In the genomic region with DNA sequence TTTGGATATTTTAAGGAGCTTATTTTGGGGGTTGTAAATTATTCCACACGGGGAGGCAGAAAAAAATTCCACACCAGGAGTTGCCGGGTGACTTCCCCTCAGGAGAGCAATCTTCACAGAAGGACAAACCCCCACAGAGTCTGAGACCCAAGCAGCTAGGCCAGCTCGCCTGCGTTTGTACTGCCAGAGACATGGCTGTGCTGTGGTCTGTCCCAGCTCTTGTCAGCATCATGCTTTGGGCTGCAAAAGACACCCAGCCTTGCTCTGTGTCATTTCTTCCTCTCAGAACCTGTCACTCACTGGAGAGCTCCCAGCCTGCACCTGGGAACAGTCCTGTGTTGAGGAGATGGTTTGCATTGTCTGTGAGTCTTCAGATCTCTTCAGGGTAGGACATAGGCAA, we compare ENCODE assay signal across 15 mouse cellular contexts.
A peak's percentile ranks its signal among the peaks of the same experiment; 100 is the strongest.
DNase-seq lines count a peak whose midpoint lies in the region; ATAC-seq lines count a peak whose summit lies in the region.
"Had no signal": no experiment of that assay in that cellular context is flagged by ENCODE, and none has a peak within 500 bp of the region (broad histone marks: within the 10 kb centered on the region; RNA-seq: fewer than 3 reads in every experiment).

No protein-coding gene starts in this region.

- no peak overlapping the region for H3K4me3 ChIP-seq in midbrain, embryonic 12.5 days
- H3K4me3 ChIP-seq in midbrain, embryonic 11.5 days (ENCODE audit: low read depth, low read length), result no peak overlapping the region
- no peak overlapping the region for H3K4me3 ChIP-seq in forebrain, embryonic 13.5 days
- H3K4me3 ChIP-seq in neural tube, embryonic 14.5 days (ENCODE audit: low read depth, low read length), result no peak overlapping the region
- H3K4me3 ChIP-seq: kidney, embryonic 15.5 days; limb, embryonic 13.5 days had no signal

- no peak overlapping the region for H3K4me2 ChIP-seq in midbrain, embryonic 12.5 days (replicated peaks)
- no peak overlapping the region for H3K4me2 ChIP-seq in midbrain, embryonic 11.5 days
- H3K4me2 ChIP-seq in forebrain, embryonic 13.5 days, result 0 out of 2 replicates have a peak overlapping the region, but pooled peaks have one; percentile 10
- H3K4me2 ChIP-seq in neural tube, embryonic 14.5 days (ENCODE audit: low read depth, low read length), result no peak overlapping the region
- H3K4me2 ChIP-seq: kidney, embryonic 15.5 days; limb, embryonic 13.5 days had no signal

- peaks cover 4% of the 10 kb centered on the region for H3K4me1 ChIP-seq in midbrain, embryonic 12.5 days
- no peaks in the 10 kb centered on the region for H3K4me1 ChIP-seq in midbrain, embryonic 11.5 days (ENCODE audit: control insufficient read depth, insufficient read depth, low read length)
- H3K4me1 ChIP-seq in forebrain, embryonic 13.5 days, result peaks cover 18% of the 10 kb centered on the region
- no peaks in the 10 kb centered on the region for H3K4me1 ChIP-seq in neural tube, embryonic 14.5 days (ENCODE audit: control insufficient read depth, insufficient read depth, low read length)
- H3K4me1 ChIP-seq: kidney, embryonic 15.5 days had no signal

- H3K9me3 ChIP-seq in midbrain, embryonic 12.5 days, result no peaks in the 10 kb centered on the region
- no peaks in the 10 kb centered on the region for H3K9me3 ChIP-seq in midbrain, embryonic 11.5 days (ENCODE audit: control insufficient read depth, low read length)
- no peaks in the 10 kb centered on the region for H3K9me3 ChIP-seq in forebrain, embryonic 13.5 days (replicated peaks)
- H3K9me3 ChIP-seq in neural tube, embryonic 14.5 days (ENCODE audit: control insufficient read depth, low read length), result no peaks in the 10 kb centered on the region
- H3K9me3 ChIP-seq: kidney, embryonic 15.5 days; limb, embryonic 13.5 days had no signal

- H3K27ac ChIP-seq in midbrain, embryonic 12.5 days (replicated peaks), result no peak overlapping the region
- no peak overlapping the region for H3K27ac ChIP-seq in midbrain, embryonic 11.5 days (ENCODE audit: low read depth, low read length)
- H3K27ac ChIP-seq in forebrain, embryonic 13.5 days, result peak overlapping the region; percentile 78
- H3K27ac ChIP-seq in neural tube, embryonic 14.5 days (ENCODE audit: low read depth, low read length), result peak overlapping the region; percentile 60; the same call in 1 of the 2 replicates
- H3K27ac ChIP-seq: kidney, embryonic 15.5 days; limb, embryonic 13.5 days had no signal

- H3K36me3 ChIP-seq in midbrain, embryonic 12.5 days, result no peaks in the 10 kb centered on the region
- no peaks in the 10 kb centered on the region for H3K36me3 ChIP-seq in midbrain, embryonic 11.5 days (ENCODE audit: control insufficient read depth, insufficient read depth, low read length)
- H3K36me3 ChIP-seq in forebrain, embryonic 13.5 days (ENCODE audit: poor library complexity, severe bottlenecking), result no peaks in the 10 kb centered on the region
- no peaks in the 10 kb centered on the region for H3K36me3 ChIP-seq in neural tube, embryonic 14.5 days (ENCODE audit: control insufficient read depth, insufficient read depth, low read length)
- H3K36me3 ChIP-seq: kidney, embryonic 15.5 days; limb, embryonic 13.5 days had no signal

- WGBS in midbrain, embryonic 12.5 days, result 56% methylated on average over 4 of the region's 4 CpGs
- 47% methylated on average over 4 of the region's 4 CpGs for WGBS in midbrain, embryonic 11.5 days
- 21% methylated on average over 4 of the region's 4 CpGs for WGBS in forebrain, embryonic 13.5 days
- 37% methylated on average over 4 of the region's 4 CpGs for WGBS in neural tube, embryonic 14.5 days

- no peaks in the 10 kb centered on the region for H3K27me3 ChIP-seq in midbrain, embryonic 12.5 days
- H3K27me3 ChIP-seq in midbrain, embryonic 11.5 days (ENCODE audit: control insufficient read depth, insufficient read depth, low read length), result no peaks in the 10 kb centered on the region
- no peaks in the 10 kb centered on the region for H3K27me3 ChIP-seq in forebrain, embryonic 13.5 days
- no peaks in the 10 kb centered on the region for H3K27me3 ChIP-seq in neural tube, embryonic 14.5 days (ENCODE audit: control insufficient read depth, insufficient read depth, low read length)
- H3K27me3 ChIP-seq: kidney, embryonic 15.5 days; limb, embryonic 13.5 days had no signal

- no peak overlapping the region for H3K9ac ChIP-seq in midbrain, embryonic 12.5 days (replicated peaks)
- H3K9ac ChIP-seq in midbrain, embryonic 11.5 days (ENCODE audit: low read length), result no peak overlapping the region
- no peak overlapping the region for H3K9ac ChIP-seq in forebrain, embryonic 13.5 days
- no peak overlapping the region for H3K9ac ChIP-seq in neural tube, embryonic 14.5 days (replicated peaks; ENCODE audit: low read depth, low read length)
- H3K9ac ChIP-seq: kidney, embryonic 15.5 days; limb, embryonic 13.5 days had no signal

- peak; percentile 34; the same call in 1 of the 2 replicates for ATAC-seq in midbrain, embryonic 12.5 days (ENCODE audit: low FRiP score, low read depth)
- no peak for ATAC-seq in midbrain, embryonic 11.5 days (ENCODE audit: low FRiP score)
- ATAC-seq in forebrain, embryonic 13.5 days, result peak; percentile 86
- peak; percentile 60; the same call in 1 of the 2 replicates for ATAC-seq in neural tube, embryonic 14.5 days (ENCODE audit: low read depth)
- ATAC-seq: inflammation-experienced regulatory T-cells, adult 6 months had no signal

- DNase-seq in cerebellum, adult 11-12 months, result peak; percentile 40
- DNase-seq in cerebellum, adult 9-10 months, result no peak
- DNase-seq in midbrain, embryonic 11.5 days (ENCODE audit: low spot score, missing footprints), result no peak
- DNase-seq in adrenal gland, adult 18-20 months (ENCODE audit: low spot score in 2 of 2), result no peak
- DNase-seq in urinary bladder, postnatal 14 days (ENCODE audit: low spot score), result no peak
- DNase-seq: adrenal gland, postnatal 10 days; gastrocnemius, postnatal 25 days; lung, adult 18-20 months; thymus, adult 18-20 months had no signal

Comparison
In these comparisons a context has a peak if more than half of its experiments do, and no peak if none do; other contexts are left out.
1. H3K27ac ChIP-seq: peak in forebrain, embryonic 13.5 days (single experiment) and neural tube, embryonic 14.5 days (single experiment); none in midbrain, embryonic 12.5 days (single experiment) and midbrain, embryonic 11.5 days (single experiment).